Mouse (Mus musculus) splenic B cell, adult 2 months (primary cell): ENCODE measurements around the gene Cask.
"Not testable (repeated sequence)": the region's sequence is repeated elsewhere in the genome, so short reads cannot be mapped to it uniquely, and the experiment has no call there.

Source experiments
- DNase-seq: peaks from one replicate; pipeline ENCODE4 v3.0.0-alpha.2; 2011; ENCODE audit warnings: low read depth, low spot score
- H3K27me3 ChIP-seq: 2 replicates; pipeline ENCODE4 v1.6.1; 2012; ENCODE audit warnings: mild to moderate bottlenecking, low read length, moderate library complexity, mixed read lengths; ENCODE audit not compliant: control insufficient read depth, poor library complexity, insufficient read depth, severe bottlenecking
- H3K36me3 ChIP-seq: 2 replicates; pipeline ENCODE4 v1.6.1; 2012; ENCODE audit warnings: mild to moderate bottlenecking, low read length, moderate library complexity, mixed read lengths; ENCODE audit not compliant: control insufficient read depth, poor library complexity, insufficient read depth, severe bottlenecking

The Cask gene

DNA sequence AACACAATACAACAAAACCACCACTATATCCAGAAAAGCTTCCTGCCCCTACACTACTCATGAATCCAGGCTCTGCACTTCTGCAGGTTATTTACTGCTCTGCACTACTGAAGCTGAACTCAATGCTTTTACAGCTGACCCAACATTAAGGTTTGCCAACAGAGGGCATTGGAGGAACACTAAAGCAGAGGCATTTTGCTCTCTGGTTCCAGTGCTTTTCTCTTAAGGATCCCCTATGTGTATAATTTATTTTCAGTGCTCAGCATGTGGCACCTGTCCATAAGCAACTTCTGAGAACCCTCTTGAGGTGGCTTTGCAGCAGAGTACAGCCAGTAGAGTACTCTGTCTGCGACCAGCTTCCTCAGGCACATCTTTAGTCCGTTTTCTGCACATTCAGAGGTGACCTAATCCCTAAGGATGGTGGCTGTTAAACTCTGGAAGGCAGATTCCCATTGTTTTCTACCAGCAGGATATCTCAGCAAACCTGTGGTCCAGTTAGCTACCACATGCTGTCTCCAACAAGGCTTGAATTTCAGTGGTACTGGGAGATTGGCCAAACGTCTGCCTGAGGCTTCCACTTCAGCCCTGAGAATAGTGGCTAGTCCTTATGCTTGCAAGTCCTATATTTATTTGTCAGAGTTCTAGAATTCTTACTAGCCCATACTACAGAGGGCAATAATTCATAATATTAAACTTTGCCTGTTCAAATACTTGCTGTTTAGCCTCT, 93.7 kb downstream of the Cask start:
- no peaks in the 10 kb centered on the region for H3K36me3 ChIP-seq
- DNase-seq: no peak
- H3K27me3 ChIP-seq: no peaks in the 10 kb centered on the region

DNA sequence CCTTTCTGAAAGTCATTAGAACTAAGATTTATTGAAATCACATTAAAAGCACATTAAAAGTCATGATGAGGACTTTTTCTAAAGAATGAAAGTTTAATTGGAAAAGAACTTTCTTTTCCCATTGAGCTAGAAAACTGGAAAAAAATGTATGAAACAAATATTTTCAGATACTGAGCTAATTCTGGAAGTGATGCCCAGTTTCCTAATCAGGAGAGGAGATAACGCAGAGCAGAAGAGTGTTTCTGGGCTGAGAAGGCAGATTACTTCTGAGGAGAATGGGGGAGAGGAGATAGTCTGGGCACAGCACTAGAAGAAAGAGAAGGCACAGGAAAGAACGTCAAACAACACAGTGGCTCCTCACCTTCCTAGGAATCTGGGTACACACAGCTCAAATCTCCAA, 110.1 kb downstream of the Cask start:
- Histone ChIP-seq H3K27me3 (no peaks in the 10 kb centered on the region), H3K36me3 (no peaks in the 10 kb centered on the region)
- DNase-seq: no peak

DNA sequence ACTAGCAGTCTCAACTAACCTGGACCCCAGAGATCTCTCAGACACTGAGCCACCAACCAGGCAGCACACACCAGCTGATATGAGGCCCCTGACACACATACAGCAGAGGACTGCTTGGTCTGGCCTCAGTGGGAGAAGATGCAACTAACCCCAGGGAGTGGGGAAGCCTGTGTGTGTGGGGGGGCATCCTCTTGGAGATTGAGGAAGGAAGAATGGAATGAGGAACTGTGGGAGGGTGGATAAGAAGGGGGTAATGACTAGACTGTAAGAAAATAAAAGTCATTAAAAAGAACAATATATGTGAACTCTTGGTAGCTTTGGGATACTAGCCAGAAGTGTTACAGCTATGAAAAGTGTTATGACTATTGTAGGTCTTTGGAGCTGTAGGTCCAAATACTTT, 120.4 kb downstream of the Cask start:
- H3K36me3 ChIP-seq, H3K27me3 ChIP-seq, DNase-seq: not testable (repeated sequence)

DNA sequence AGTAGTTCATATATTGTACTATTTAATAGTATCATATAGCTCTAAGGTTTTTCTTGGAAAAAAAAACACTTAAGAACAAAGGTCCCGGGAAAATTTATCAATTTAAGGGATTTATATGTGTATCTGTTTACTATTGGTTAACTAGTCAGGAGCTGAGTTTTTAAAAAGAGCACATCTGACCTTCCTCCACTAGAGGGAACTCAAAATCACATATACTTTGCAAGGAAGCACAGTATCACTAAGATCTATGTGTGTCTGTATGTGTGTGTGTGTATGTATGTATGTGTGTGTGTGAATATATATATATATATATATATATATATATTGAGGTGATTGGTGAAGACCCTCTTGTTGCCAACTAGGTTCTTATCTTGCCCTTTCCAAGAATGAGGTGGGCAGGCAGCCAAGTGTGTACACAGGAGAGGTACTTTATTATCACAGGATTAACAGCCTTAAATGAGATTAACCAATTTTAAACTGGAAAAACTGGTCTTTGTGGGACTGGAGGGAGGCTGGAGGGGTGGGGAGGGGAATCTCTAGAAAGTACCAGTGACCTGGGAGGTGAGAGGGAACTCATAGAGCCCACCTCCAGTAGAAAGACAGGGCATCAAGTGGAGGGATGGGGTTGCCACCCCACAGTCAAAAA, 121.2 kb downstream of the Cask start:
- H3K27me3 ChIP-seq: no peaks in the 10 kb centered on the region
- H3K36me3 ChIP-seq: no peaks in the 10 kb centered on the region
- peak; percentile 1 for DNase-seq

DNA sequence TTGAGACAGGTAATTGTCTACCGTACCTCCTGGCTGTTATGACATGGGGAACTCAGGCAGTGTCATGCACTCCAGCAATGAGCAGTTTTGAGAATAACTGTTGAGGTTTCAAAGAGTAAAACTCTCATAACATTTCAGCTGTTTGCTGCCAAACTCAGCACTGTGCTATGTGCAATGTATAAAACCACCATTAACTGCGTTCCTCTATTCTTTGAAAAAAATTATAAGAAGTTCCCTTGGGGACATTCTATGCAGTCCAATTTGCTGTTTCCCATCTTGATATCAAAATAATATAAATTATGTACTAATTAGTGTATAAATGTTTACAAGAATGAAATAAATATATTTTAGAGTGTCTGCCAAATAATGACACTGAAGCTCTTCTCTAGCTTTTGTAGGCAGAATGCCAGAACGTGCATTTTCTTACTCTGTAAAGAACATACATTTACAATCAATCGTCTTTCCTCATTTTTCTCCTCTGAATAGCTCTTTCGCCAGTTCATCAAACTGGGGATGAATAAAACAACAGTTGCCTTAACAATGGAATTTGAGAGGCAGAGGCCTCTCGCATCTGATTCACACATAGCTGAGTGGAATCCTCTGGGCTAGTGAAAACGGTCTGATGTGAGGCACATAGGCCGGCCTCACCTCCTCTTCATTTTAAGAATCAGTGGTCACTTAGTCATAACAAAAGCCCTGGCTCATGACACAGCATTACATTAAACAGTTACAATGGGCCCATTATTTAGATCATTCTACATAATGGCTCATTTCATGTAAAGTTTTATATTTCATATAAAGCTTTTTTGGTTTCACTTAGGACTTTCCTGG, 125.4 kb downstream of the Cask start:
- H3K27me3 ChIP-seq: no peaks in the 10 kb centered on the region
- no peak for DNase-seq
- H3K36me3 ChIP-seq: no peaks in the 10 kb centered on the region

DNA sequence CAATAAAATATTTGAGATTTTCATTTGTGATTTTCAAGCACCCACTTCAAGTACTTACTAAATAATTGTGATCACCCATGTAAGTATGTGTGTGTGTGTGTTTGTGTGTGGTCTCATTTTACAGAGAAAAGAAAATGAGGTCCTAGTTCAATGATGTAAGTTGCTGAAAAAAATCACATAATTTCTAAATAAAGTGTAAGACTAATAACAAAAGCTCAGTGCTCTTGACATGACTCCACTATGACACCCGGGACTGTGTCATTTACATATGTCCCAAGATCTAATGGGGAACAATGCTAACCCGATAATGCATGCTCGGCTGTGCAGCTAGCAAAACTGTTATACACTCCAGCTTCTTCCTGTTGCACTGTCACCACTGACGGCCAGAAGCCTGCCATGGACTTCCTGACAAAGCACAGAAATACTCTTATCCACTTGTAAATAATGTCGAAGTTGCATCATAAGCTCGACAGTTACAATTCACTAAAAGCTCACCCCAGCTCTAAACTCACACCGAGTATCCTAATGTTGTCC, 130.8 kb downstream of the Cask start:
- no peaks in the 10 kb centered on the region for H3K27me3 ChIP-seq
- peak; percentile 0 for DNase-seq
- H3K36me3 ChIP-seq: no peaks in the 10 kb centered on the region

DNA sequence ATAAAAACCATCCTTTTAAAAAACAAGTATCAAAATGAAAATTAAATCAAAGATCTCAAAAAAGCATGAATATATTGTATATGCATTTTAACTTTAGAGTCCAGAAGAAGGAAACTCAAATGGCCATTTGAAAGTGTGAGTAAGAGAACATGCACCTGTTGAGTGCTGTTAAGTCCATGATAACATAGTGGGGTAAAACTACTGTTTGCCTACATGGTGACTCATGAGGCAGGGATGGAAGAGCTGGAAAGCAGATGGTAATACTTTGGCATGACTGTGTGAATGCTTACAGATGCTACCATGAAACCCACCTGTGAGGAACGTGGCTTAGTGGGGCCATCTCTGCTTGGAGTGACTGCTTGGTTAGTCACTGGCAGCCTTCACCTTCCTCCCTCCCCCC, 132.9 kb downstream of the Cask start:
- Histone ChIP-seq H3K27me3 (no peaks in the 10 kb centered on the region), H3K36me3 (no peaks in the 10 kb centered on the region)
- no peak for DNase-seq

DNA sequence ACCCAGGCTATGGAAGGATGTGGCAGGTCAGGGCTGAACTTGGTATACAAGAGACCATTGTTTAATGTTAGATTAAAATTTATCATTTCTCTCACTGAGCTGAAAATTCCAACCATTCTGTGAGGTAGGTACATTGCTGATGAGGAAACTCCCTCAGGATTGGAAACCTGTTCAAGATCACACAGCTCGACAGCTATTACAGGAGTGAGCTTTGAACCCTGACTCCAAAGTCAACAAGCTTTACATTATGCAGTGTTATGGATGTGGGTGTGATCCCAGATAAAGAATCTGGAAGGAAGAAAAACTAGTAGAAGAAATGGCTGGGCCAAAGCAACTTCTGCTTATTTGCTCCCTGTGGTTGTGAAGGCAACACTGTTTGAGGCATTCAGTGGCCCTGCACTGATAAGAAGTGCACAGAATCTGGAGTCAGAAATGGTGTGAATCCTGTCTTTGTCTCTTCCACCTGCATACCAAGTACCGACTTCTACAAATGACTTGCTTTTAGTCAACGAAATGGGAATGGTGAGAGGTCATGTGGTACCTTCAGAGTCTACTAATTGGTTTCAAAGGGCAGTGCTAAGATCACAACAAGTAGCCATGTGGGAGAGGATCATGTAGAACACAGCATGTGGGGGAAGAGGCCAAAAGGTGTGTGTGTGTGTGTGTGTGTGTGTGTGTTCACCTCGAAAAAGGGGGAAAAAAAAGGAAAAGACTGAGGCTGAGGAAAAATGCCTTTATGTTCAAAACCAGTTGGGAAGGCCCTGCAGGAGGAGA, 134.2 kb downstream of the Cask start:
- no peak for DNase-seq
- Histone ChIP-seq H3K27me3 (no peaks in the 10 kb centered on the region), H3K36me3 (no peaks in the 10 kb centered on the region)

DNA sequence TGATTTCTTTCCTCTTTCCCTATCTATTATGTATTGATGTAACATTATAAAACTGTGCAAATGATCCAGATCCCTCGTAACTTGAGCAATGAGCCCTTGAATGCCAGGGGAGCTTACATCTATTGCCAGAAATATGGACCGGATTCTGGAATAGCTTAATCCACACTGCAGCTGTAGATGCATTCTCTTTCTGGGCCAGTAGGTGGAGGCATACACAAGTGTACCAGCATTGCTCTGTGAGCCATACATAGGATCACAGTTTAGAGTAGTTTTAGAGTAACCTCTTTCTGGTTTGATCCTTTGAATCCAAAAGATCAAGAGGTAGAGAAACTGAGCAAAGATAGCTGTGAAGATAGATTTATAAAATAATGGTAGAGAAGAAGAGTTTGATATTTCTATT, 141.0 kb downstream of the Cask start:
- peak; percentile 60 for DNase-seq
- Histone ChIP-seq H3K27me3 (no peaks in the 10 kb centered on the region), H3K36me3 (no peaks in the 10 kb centered on the region)

DNA sequence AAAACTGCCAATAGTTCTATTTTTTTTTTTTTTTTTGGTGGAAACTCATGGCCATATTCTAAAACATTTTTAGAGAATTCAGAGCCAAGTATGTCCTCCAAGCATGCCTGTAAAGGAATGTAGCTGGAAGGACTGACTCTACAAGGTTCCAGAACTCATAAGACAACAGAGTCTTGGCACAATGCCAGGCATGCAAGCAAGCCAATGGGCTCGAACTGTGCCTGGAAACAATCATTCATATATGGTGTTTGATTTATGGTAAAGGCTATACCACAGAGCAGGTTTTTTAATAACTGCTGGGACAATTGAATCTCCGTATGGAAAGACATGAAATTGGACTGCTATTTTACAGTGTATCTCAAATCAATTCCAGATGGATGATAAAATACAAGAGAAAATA, 146.1 kb downstream of the Cask start:
- H3K27me3 ChIP-seq: no peaks in the 10 kb centered on the region
- no peaks in the 10 kb centered on the region for H3K36me3 ChIP-seq
- no peak for DNase-seq

DNA sequence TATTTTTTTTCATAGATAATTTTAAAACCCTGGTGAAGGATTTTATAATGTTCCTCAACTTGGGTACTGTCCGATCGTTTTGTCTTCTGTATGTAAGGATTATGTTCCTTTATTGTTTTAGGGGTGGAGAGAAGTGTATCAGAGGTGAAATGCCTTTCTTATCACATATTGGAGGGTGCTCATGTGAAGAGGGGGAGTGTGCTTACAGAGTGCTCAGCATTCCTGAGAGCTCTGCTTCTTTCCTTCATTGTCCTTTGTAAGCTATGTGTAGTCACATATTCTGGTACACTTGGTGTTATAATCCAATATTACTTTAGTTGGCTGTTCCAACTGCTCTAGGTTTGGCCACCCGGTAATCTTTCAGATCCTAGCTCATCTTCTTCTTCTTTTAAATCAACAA, 150.5 kb downstream of the Cask start:
- no peaks in the 10 kb centered on the region for H3K27me3 ChIP-seq
- H3K36me3 ChIP-seq: no peaks in the 10 kb centered on the region
- DNase-seq: no peak

DNA sequence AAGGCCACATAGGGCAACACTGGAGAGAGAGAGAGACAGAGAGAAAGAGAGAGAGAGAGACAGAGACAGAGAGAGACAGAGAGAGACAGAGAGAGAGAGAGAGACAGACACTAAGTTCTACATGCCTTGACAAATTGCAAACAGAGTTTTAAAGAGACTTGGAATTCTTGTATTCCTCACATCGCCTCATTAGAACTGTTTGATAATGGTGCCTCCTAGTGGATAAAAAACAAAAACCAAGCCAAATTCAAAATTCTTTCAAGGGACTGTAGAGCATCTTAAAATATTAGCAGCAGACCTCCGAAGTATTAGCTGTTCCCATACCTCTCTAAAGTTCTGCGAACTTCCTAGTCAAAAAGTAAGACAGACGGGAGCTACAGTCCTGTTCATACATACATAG, 159.3 kb downstream of the Cask start:
- no peaks in the 10 kb centered on the region for H3K36me3 ChIP-seq
- peak; percentile 39 for DNase-seq
- H3K27me3 ChIP-seq: no peaks in the 10 kb centered on the region

DNA sequence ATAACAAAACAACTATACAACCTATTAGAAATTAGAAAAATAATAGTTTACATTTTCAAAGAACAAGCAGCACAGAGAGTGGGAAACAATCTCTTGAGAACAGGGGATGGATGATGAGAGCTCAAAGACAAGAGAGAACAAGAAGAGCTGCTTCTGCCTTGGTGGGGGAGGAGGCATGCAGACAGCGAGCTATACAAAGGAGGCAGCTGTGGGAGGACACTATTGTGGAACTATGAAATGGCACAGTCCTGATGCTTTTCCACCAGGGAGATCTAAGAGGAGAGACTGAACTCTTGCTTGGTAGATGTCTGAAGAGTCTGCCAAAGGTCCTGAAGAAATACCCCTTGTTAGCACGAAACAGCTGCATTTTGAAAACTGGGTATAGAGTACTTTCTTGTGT, 162.8 kb downstream of the Cask start:
- DNase-seq: no peak
- H3K27me3 ChIP-seq: no peaks in the 10 kb centered on the region
- H3K36me3 ChIP-seq: no peaks in the 10 kb centered on the region

DNA sequence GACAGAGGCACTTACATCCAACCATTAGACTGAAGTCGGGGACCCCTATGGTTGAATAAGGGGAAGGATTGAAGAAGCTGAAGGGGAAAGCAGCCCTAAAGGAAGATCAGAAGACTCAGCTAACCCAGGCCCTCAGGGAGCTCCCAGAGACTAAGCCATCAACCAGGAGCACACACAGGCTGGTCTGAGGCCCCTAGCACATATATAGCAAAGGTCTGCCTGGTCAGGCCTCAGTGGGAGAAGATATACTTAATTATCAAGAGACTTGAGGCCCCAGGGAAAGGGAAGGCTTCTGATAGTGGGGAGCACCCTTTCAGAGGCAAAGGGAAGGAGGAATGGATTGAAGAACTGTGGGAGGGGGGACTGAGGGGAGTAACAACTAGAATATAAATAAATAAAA, 164.6 kb downstream of the Cask start:
- H3K27me3 ChIP-seq: no peaks in the 10 kb centered on the region
- DNase-seq: no peak
- H3K36me3 ChIP-seq: no peaks in the 10 kb centered on the region
